Mouse (Mus musculus): ENCODE measurements around the gene Ptpdc1.
A peak's percentile ranks its signal among the peaks of the same experiment; 100 is the strongest.

The Ptpdc1 gene

GRCm38 (mm10) chr13:48625433-48626184 is at the start of gene Ptpdc1:
Ptpdc1 (minus strand) TSS chr13:48625664.
- peaks cover 44% of the 10 kb centered on the region for H3K27me3 ChIP-seq (ENCODE audit: insufficient read depth, low read length)
- no peak for TF ChIP-seq CTCF (conservative IDR thresholded peaks at IDR 0.05; ENCODE audit: low read length)
- no peak for TF ChIP-seq NANOG (IDR thresholded peaks at IDR 0.05; ENCODE audit: borderline replicate concordance, low read length)
- TF ChIP-seq POU5F1 (IDR thresholded peaks at IDR 0.05; ENCODE audit: borderline replicate concordance, low read length) = no peak
- peaks cover 10% of the 10 kb centered on the region for H3K4me1 ChIP-seq (replicated peaks; ENCODE audit: low read depth, low read length)
- no peaks in the 10 kb centered on the region for H3K36me3 ChIP-seq (ENCODE audit: insufficient read depth, low read length)
- H3K4me3 ChIP-seq (replicated peaks; ENCODE audit: low read length) = peak within 1 kb of the TSS; percentile 84
- H3K9me3 ChIP-seq (ENCODE audit: low read length) = no peaks in the 10 kb centered on the region; the same call in 1 of the 2 replicates

GRCm38 (mm10) chr13:48674609-48675008 is 49.1 kb upstream of the Ptpdc1 start:
- peaks cover 83% of the 10 kb centered on the region for H3K27me3 ChIP-seq (ENCODE audit: insufficient read depth, low read length)
- no peaks in the 10 kb centered on the region for H3K9me3 ChIP-seq (ENCODE audit: low read length)
- TF ChIP-seq CTCF (conservative IDR thresholded peaks at IDR 0.05; ENCODE audit: low read length) (peak; percentile 80), NANOG (IDR thresholded peaks at IDR 0.05; ENCODE audit: borderline replicate concordance, low read length) (no peak), POU5F1 (IDR thresholded peaks at IDR 0.05; ENCODE audit: borderline replicate concordance, low read length) (no peak)
- H3K4me1 ChIP-seq (replicated peaks; ENCODE audit: low read depth, low read length) = peaks cover 11% of the 10 kb centered on the region; the same call in 1 of the 2 replicates
- no peaks in the 10 kb centered on the region for H3K36me3 ChIP-seq (ENCODE audit: insufficient read depth, low read length)
- no peak overlapping the region for H3K4me3 ChIP-seq (replicated peaks; ENCODE audit: low read length)

GRCm38 (mm10) chr13:48672312-48672840 is 46.9 kb upstream of the Ptpdc1 start:
- peaks cover 89% of the 10 kb centered on the region for H3K27me3 ChIP-seq (ENCODE audit: insufficient read depth, low read length)
- TF ChIP-seq NANOG (IDR thresholded peaks at IDR 0.05; ENCODE audit: borderline replicate concordance, low read length) (no peak), POU5F1 (IDR thresholded peaks at IDR 0.05; ENCODE audit: borderline replicate concordance, low read length) (no peak), CTCF (conservative IDR thresholded peaks at IDR 0.05; ENCODE audit: low read length) (no peak)
- H3K36me3 ChIP-seq (ENCODE audit: insufficient read depth, low read length) = no peaks in the 10 kb centered on the region
- H3K4me3 ChIP-seq (replicated peaks; ENCODE audit: low read length) = peak overlapping the region; percentile 53
- peaks cover 27% of the 10 kb centered on the region for H3K4me1 ChIP-seq (replicated peaks; ENCODE audit: low read depth, low read length)
- H3K9me3 ChIP-seq (ENCODE audit: low read length) = no peaks in the 10 kb centered on the region; the same call in 1 of the 2 replicates

DNA sequence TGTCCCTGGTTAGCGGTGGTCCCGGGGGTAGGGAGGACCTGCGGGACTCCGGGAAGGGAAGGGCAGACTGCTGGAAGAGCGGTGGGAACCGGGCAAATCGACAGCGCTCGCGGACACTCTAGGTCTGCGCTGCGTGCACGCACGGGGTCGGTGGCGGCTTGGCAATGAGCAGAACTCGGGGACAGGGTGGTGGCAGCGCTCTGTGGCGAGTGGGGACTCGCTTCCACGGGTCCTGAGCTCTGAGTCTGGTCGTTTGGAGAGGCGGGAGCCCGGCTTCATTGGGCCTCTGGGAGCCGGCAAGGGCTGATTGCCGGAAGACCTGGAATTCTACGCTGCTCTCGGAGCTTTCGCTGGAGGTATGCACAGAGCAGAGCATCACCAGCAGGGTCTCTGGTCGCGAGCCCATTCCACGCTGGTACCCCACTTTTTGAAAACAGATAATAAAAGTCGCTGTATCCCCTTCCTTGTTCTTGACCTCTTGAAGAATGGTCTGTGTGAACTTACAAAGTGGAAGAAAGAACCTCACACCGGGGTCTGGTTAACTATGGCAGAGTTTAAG is 43.6 kb upstream of the Ptpdc1 start:
- peaks cover 97% of the 10 kb centered on the region for H3K27me3 ChIP-seq (ENCODE audit: insufficient read depth, low read length)
- peak overlapping the region; percentile 56 for H3K4me3 ChIP-seq (replicated peaks; ENCODE audit: low read length)
- peaks cover 46% of the 10 kb centered on the region for H3K4me1 ChIP-seq (replicated peaks; ENCODE audit: low read depth, low read length)
- no peaks in the 10 kb centered on the region for H3K36me3 ChIP-seq (ENCODE audit: insufficient read depth, low read length)
- H3K9me3 ChIP-seq (ENCODE audit: low read length) = peaks cover 6% of the 10 kb centered on the region
- TF ChIP-seq NANOG (IDR thresholded peaks at IDR 0.05; ENCODE audit: borderline replicate concordance, low read length) (no peak), CTCF (conservative IDR thresholded peaks at IDR 0.05; ENCODE audit: low read length) (no peak), POU5F1 (IDR thresholded peaks at IDR 0.05; ENCODE audit: borderline replicate concordance, low read length) (no peak)

DNA sequence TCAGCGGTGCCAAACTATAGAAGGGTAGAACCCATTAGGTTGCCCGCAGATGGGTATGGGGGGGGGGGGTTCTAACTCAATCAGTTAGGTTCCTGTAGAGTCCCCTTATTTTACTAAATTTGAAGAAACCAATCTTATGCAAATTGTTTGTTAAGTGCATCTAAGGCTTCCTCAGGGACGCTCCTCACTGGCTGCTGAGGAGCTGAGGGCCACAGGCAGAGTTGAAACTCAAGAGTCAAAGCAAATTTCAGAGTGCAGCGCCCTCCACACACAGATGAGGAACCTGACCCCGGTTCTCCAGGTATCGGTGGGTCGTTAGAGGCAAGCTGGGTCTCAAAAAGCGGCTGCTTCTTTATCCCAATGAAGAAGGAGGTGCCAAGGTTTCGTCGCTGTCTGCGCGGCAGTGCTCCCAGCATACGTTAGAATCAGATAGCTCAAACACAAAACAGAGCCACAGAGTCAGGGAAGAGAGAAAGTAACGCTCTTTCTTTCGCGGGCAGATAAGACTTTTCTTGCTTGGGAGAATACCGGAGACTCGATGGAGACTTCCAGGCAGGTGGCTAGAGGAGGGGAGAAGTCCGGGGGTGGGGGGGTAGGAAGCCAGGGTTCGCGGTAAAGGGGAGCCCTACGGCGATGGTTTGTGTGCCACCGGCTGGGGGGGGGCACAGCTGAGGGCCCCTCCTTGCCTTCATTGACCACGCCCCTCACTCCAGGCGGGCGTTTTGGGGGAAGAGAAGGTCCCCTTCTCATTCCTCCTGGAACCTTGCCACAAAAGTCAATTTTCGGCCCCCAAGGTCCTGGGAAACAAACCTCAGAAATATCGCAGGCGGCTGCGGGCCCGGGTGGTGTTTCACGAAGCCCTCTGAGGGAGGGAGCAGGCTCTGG is 42.9 kb upstream of the Ptpdc1 start:
- peak overlapping the region; percentile 56 for H3K4me3 ChIP-seq (replicated peaks; ENCODE audit: low read length)
- no peaks in the 10 kb centered on the region for H3K36me3 ChIP-seq (ENCODE audit: insufficient read depth, low read length)
- H3K9me3 ChIP-seq (ENCODE audit: low read length) = peaks cover 6% of the 10 kb centered on the region
- peaks cover 54% of the 10 kb centered on the region for H3K4me1 ChIP-seq (replicated peaks; ENCODE audit: low read depth, low read length)
- TF ChIP-seq CTCF (conservative IDR thresholded peaks at IDR 0.05; ENCODE audit: low read length) (no peak), POU5F1 (IDR thresholded peaks at IDR 0.05; ENCODE audit: borderline replicate concordance, low read length) (no peak), NANOG (IDR thresholded peaks at IDR 0.05; ENCODE audit: borderline replicate concordance, low read length) (no peak)
- peaks cover 97% of the 10 kb centered on the region for H3K27me3 ChIP-seq (ENCODE audit: insufficient read depth, low read length)

DNA sequence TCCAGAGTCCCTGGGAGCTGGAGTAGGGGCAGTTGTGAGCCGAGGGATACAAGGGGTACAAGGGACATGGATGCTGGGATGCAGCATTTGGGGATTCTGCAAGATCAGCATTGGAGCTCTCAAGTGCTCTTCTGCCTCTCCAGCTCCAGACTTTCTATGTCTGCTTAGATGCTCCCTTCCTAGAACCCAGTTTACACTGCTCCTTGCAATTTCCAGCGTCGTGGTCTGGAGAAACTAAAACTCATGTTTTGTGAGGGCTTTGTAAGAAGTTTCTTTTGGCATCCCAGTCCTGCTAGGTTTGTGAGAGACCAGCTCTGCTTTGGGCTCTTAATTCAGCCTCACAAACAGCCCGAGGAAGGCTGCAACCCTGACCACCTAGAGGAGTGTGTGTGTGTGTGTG is 42.0 kb upstream of the Ptpdc1 start:
- TF ChIP-seq NANOG (IDR thresholded peaks at IDR 0.05; ENCODE audit: borderline replicate concordance, low read length) (no peak), CTCF (conservative IDR thresholded peaks at IDR 0.05; ENCODE audit: low read length) (no peak), POU5F1 (IDR thresholded peaks at IDR 0.05; ENCODE audit: borderline replicate concordance, low read length) (no peak)
- Histone ChIP-seq H3K27me3 (ENCODE audit: insufficient read depth, low read length) (peaks cover 94% of the 10 kb centered on the region), H3K36me3 (ENCODE audit: insufficient read depth, low read length) (no peaks in the 10 kb centered on the region), H3K4me3 (replicated peaks; ENCODE audit: low read length) (no peak overlapping the region), H3K4me1 (replicated peaks; ENCODE audit: low read depth, low read length) (peaks cover 51% of the 10 kb centered on the region), H3K9me3 (ENCODE audit: low read length) (peaks cover 6% of the 10 kb centered on the region)

DNA sequence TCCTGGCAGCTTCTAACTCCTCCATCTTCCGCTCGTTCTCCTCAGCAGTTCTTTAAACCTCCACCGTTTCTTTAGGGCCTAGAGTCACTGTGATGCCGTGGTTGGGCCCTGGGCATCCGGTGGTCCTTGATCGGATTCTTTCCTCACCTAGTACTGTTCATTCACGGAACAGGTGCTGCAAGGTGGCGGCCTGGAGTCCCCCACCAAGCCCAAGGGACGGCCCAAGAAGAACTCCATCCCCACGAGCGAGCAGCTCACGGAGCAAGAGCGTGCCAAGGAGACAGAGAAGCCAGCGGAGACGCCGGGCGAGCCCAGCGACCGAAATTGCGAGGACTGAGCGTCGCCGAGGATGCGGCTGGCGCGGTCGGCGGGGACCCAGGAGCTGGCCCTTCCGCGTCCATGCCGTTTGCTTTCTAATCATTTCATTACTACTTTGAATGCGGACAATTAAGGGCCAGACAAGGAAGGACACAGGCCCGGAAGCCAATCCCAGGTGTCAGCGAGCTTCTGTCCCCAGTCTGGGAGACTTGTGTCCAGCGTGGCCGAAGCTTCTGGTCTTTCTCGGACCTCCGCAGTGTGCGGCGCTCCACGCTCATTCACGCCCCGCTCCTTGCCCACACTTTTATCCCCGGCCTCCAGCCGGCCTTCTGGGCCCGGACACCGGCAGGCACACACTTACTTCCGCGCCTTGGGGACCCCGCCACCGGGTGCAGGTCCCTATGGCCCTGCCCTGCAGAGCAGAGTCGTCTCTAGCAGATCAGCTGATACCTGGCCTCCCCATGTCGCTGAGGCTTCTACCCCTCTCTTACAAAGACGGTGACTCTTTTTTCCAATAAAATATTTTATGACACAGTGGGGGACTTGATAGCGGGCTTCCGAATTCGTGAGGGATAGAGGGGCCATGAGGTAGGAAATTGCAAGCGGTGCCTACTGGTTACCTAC is 40.5 kb upstream of the Ptpdc1 start:
- Histone ChIP-seq H3K9me3 (ENCODE audit: low read length) (peaks cover 6% of the 10 kb centered on the region), H3K4me3 (replicated peaks; ENCODE audit: low read length) (peak overlapping the region; percentile 32), H3K36me3 (ENCODE audit: insufficient read depth, low read length) (no peaks in the 10 kb centered on the region), H3K27me3 (ENCODE audit: insufficient read depth, low read length) (peaks cover 96% of the 10 kb centered on the region), H3K4me1 (replicated peaks; ENCODE audit: low read depth, low read length) (peaks cover 51% of the 10 kb centered on the region)
- TF ChIP-seq POU5F1 (IDR thresholded peaks at IDR 0.05; ENCODE audit: borderline replicate concordance, low read length) = no peak
- TF ChIP-seq NANOG (IDR thresholded peaks at IDR 0.05; ENCODE audit: borderline replicate concordance, low read length) = no peak
- no peak for TF ChIP-seq CTCF (conservative IDR thresholded peaks at IDR 0.05; ENCODE audit: low read length)
